Mouse (Mus musculus) gastrocnemius, postnatal 25 days (tissue): Measurements from ENCODE around the gene B3galnt1. TPM values are rescaled to one million over a fixed set of nuclear protein-coding genes. Genes with fewer than 3 reads are reported as not detected.

Experiments
- total RNA-seq, 2 experiments: library from RNA; stranded (reverse); gene quantifications; 1 replicate in 1 of 2; 2 replicates in 1 of 2; pipeline ENCODE4 v1.2.3; 2021

Gene B3galnt1
- total RNA-seq, 2 experiments from 2014 or later, result 2.2 to 3.0 TPM

Other genes with a start within 250 kb of the B3galnt1 start
- gene Nmd3, start 123.0 kb upstream of the B3galnt1 start, total RNA-seq, result 10 to 100 TPM; 24.2 to 34.7 TPM